Mouse (Mus musculus) thymus, adult 2 months (tissue): Measurements from ENCODE around the gene Adamts2.

Experiments used
- CTCF ChIP-seq: fragments of 200-500 bp; IDR thresholded peaks from 2 replicates; pipeline ENCODE4 v1.5.1; 2012; ENCODE audit warnings: mild to moderate bottlenecking, control low read depth, low read length, moderate library complexity, borderline replicate concordance; ENCODE audit not compliant: control insufficient read depth, poor library complexity, insufficient read depth; ENCODE audit errors: extremely low read depth
- POLR2A ChIP-seq: fragments of 200-500 bp; IDR thresholded peaks from 2 replicates; pipeline ENCODE4 v1.6.1; 2012; ENCODE audit warnings: mild to moderate bottlenecking, low read length, control low read depth, moderate library complexity; ENCODE audit not compliant: control insufficient read depth, poor library complexity, insufficient read depth; ENCODE audit errors: extremely low read depth

GRCm38 (mm10) chr11:50826214-50826613, 224.3 kb downstream of the Adamts2 start:
- TF ChIP-seq CTCF (no peak), POLR2A (no peak)
